8 mouse cellular contexts compared by ENCODE assay signal in genomic region chr7:143016424-143017142, GRCm38 (mm10). TPM values are rescaled to one million over a fixed set of nuclear protein-coding genes. Genes with fewer than 3 reads are reported as not detected.
A peak's percentile ranks its signal among the peaks of the same experiment; 100 is the strongest.
DNase-seq lines count a peak whose midpoint lies in the region; ATAC-seq and TF ChIP-seq lines count a peak whose summit lies in the region.

No protein-coding gene starts in this region.

- intact Hi-C loops in gastrocnemius, postnatal 14 days (cut with DNase I; ENCODE audit: low total_unique reads): loop anchor here (5.0 kb wide), 1 partner anchor 36 kb away; the partner anchor contains the start of gene Cd81

- no peaks in the 10 kb centered on the region for H3K27me3 ChIP-seq in heart, embryonic 11.5 days (ENCODE audit: control insufficient read depth, insufficient read depth, low read length)
- H3K27me3 ChIP-seq in limb, embryonic 14.5 days (ENCODE audit: control insufficient read depth, insufficient read depth, low read length): no peaks in the 10 kb centered on the region

- TF ChIP-seq POLR2A in limb, embryonic 14.5 days (IDR thresholded peaks at IDR 0.05; ENCODE audit: borderline replicate concordance, extremely low read depth, insufficient read depth, insufficient read length): no peak

- no peak for DNase-seq in heart, adult 18-20 months
- DNase-seq in retina, postnatal 1 day: peak; percentile 22
- DNase-seq in retina, embryonic 14.5 days (ENCODE audit: low spot score): no peak
- no peak for DNase-seq in limb, embryonic 14.5 days (ENCODE audit: low spot score)
- DNase-seq in urinary bladder, adult 18-20 months (ENCODE audit: low spot score in 2 of 2): no peak
- no peak for DNase-seq in gastrocnemius, postnatal 14 days

- peak overlapping the region; percentile 32 for H3K4me2 ChIP-seq in heart, embryonic 11.5 days
- H3K4me2 ChIP-seq in limb, embryonic 14.5 days (replicated peaks; ENCODE audit: low read depth, low read length, severe bottlenecking): no peak overlapping the region

- no peaks in the 10 kb centered on the region for H3K9me3 ChIP-seq in heart, embryonic 11.5 days (replicated peaks; ENCODE audit: control insufficient read depth, low read length)
- no peaks in the 10 kb centered on the region for H3K9me3 ChIP-seq in limb, embryonic 14.5 days (ENCODE audit: control insufficient read depth, low read length)

- H3K4me3 ChIP-seq in heart, embryonic 11.5 days (ENCODE audit: low read depth, low read length): no peak overlapping the region
- no peak overlapping the region for H3K4me3 ChIP-seq in limb, embryonic 14.5 days (replicated peaks; ENCODE audit: low read length)

- 51% methylated on average over 9 of the region's 9 CpGs for WGBS in heart, embryonic 11.5 days (ENCODE audit: insufficient replicate concordance)
- WGBS in limb, embryonic 14.5 days: 68% methylated on average over 9 of the region's 9 CpGs

- H3K4me1 ChIP-seq in heart, embryonic 11.5 days (ENCODE audit: control insufficient read depth, insufficient read depth, low read length): peaks cover 47% of the 10 kb centered on the region
- peaks cover 14% of the 10 kb centered on the region for H3K4me1 ChIP-seq in limb, embryonic 14.5 days (ENCODE audit: control insufficient read depth, insufficient read depth, low read length)

- H3K36me3 ChIP-seq in heart, embryonic 11.5 days (ENCODE audit: control insufficient read depth, insufficient read depth, low read length): no peaks in the 10 kb centered on the region
- no peaks in the 10 kb centered on the region for H3K36me3 ChIP-seq in limb, embryonic 14.5 days (ENCODE audit: control insufficient read depth, insufficient read depth, low read length)

- H3K27ac ChIP-seq in heart, embryonic 11.5 days (ENCODE audit: low read depth, low read length): peak overlapping the region; percentile 75
- H3K27ac ChIP-seq in limb, embryonic 14.5 days (replicated peaks; ENCODE audit: low read depth, low read length): peak overlapping the region; percentile 38; the same call in 1 of the 2 replicates

- ATAC-seq in heart, embryonic 11.5 days (replicated peaks; ENCODE audit: insufficient number of reproducible peaks, low FRiP score, low TSS enrichment): peak; percentile 2; the same call in 1 of the 2 replicates
- no peak for ATAC-seq in limb, embryonic 14.5 days (ENCODE audit: low FRiP score, low read depth)
- no peak for ATAC-seq in erythroid progenitor cell, adult 5-6 weeks (replicated peaks; ENCODE audit: low FRiP score, poor library complexity, severe bottlenecking)

- 0 out of 2 replicates have a peak overlapping the region, but pooled peaks have one; percentile 10 for H3K9ac ChIP-seq in heart, embryonic 11.5 days (ENCODE audit: low read depth, low read length)
- H3K9ac ChIP-seq in limb, embryonic 14.5 days (ENCODE audit: low read depth, low read length, severe bottlenecking): no peak overlapping the region

RNA-seq across cellular contexts. Expression of gene Tspan32, which starts 11.7 kb away (rescaled TPM):
- polyA plus RNA-seq in heart, embryonic 11.5 days (2014; fragmentation: Nextera tagmentation; extraction: Ambion mirVana): 18.2 and 19.5 TPM in 2 replicates
- 1 to 10 TPM in 1 of 2 experiments, under 1 TPM in 1; 0.69 to 2.6 TPM for total RNA-seq in heart, adult 18-20 months (2021)
- 5.1 and 5.5 TPM in 2 replicates for polyA plus RNA-seq in limb, embryonic 14.5 days (2012; rRNA removed)
- 6.0 and 7.3 TPM in 2 replicates for polyA plus RNA-seq in limb, embryonic 14.5 days (2014; fragmentation: Nextera tagmentation; extraction: Ambion mirVana)
- 69.6 and 81.1 TPM in 2 replicates for total RNA-seq in erythroid progenitor cell, adult 5-6 weeks (2015; ENCODE audit: low replicate concordance)
- 47.7 and 48.9 TPM in 2 replicates for total RNA-seq in erythroid progenitor cell, adult 5-6 weeks (2017; ENCODE audit: low replicate concordance)
- under 1 TPM; 0.22 to 0.47 TPM for total RNA-seq in gastrocnemius, postnatal 14 days (2021)

RNA-seq across cellular contexts. Expression of gene Cd81, which starts 36.0 kb away (rescaled TPM):
- polyA plus RNA-seq in heart, embryonic 11.5 days (2014; fragmentation: Nextera tagmentation; extraction: Ambion mirVana): 632 and 701 TPM in 2 replicates
- total RNA-seq in heart, adult 18-20 months (2021): 100 to 1,000 TPM; 410 to 413 TPM
- 456 and 528 TPM in 2 replicates for polyA plus RNA-seq in limb, embryonic 14.5 days (2012; rRNA removed)
- polyA plus RNA-seq in limb, embryonic 14.5 days (2014; fragmentation: Nextera tagmentation; extraction: Ambion mirVana): 658 and 696 TPM in 2 replicates
- total RNA-seq in erythroid progenitor cell, adult 5-6 weeks (2015; ENCODE audit: low replicate concordance): 102 and 110 TPM in 2 replicates
- total RNA-seq in erythroid progenitor cell, adult 5-6 weeks (2017; ENCODE audit: low replicate concordance): 92.2 and 202 TPM in 2 replicates
- 100 to 1,000 TPM; 176 to 209 TPM for total RNA-seq in gastrocnemius, postnatal 14 days (2021)

RNA-seq across cellular contexts. Expression of gene Ascl2, which starts 47.5 kb away (rescaled TPM):
- polyA plus RNA-seq in heart, embryonic 11.5 days (2014; fragmentation: Nextera tagmentation; extraction: Ambion mirVana): 0.42 and 0.44 TPM in 2 replicates
- not detected for total RNA-seq in heart, adult 18-20 months (2021)
- polyA plus RNA-seq in limb, embryonic 14.5 days (2012; rRNA removed): 1.9 and 3.5 TPM in 2 replicates
- polyA plus RNA-seq in limb, embryonic 14.5 days (2014; fragmentation: Nextera tagmentation; extraction: Ambion mirVana): 1.1 and 1.5 TPM in 2 replicates
- 1.4 TPM in 1 of 2 replicates, not detected in the other for total RNA-seq in erythroid progenitor cell, adult 5-6 weeks (2015; ENCODE audit: low replicate concordance)
- total RNA-seq in erythroid progenitor cell, adult 5-6 weeks (2017; ENCODE audit: low replicate concordance): not detected in 2 replicates
- total RNA-seq in gastrocnemius, postnatal 14 days (2021): not detected

RNA-seq across cellular contexts. Expression of gene Tssc4, which starts 52.5 kb away (rescaled TPM):
- 36.2 and 48.4 TPM in 2 replicates for polyA plus RNA-seq in heart, embryonic 11.5 days (2014; fragmentation: Nextera tagmentation; extraction: Ambion mirVana)
- total RNA-seq in heart, adult 18-20 months (2021): 10 to 100 TPM; 13.1 to 14.9 TPM
- 130 and 174 TPM in 2 replicates for polyA plus RNA-seq in limb, embryonic 14.5 days (2012; rRNA removed)
- polyA plus RNA-seq in limb, embryonic 14.5 days (2014; fragmentation: Nextera tagmentation; extraction: Ambion mirVana): 65.0 and 67.0 TPM in 2 replicates
- 10.9 and 13.7 TPM in 2 replicates for total RNA-seq in erythroid progenitor cell, adult 5-6 weeks (2015; ENCODE audit: low replicate concordance)
- total RNA-seq in erythroid progenitor cell, adult 5-6 weeks (2017; ENCODE audit: low replicate concordance): 6.2 and 21.0 TPM in 2 replicates
- total RNA-seq in gastrocnemius, postnatal 14 days (2021): 10 to 100 TPM in 1 of 2 experiments, 1 to 10 TPM in 1; 9.8 to 12.2 TPM

Comparison
In these comparisons a context has a peak if more than half of its experiments do, and no peak if none do; other contexts are left out.
1. RNA of gene Tspan32, which starts 11.7 kb away (total RNA-seq): 47.7 to 81.1 TPM in erythroid progenitor cell, adult 5-6 weeks; 0.69 to 2.6 TPM in heart, adult 18-20 months and 0.22 to 0.47 TPM in gastrocnemius, postnatal 14 days; every median in the first group is over 10 times any median in the second.